Mouse (Mus musculus) neural tube, embryonic 11.5 days (tissue): ENCODE results near the gene Crebrf. TPM values are rescaled to one million over a fixed set of nuclear protein-coding genes. Genes with fewer than 3 reads are reported as not detected.

Source experiments
- ATAC-seq: fragments of 200-750 bp; cut with Nextera tagmentation; 2 replicates; pipeline ENCODE4 v1.8.0; 2017; ENCODE audit warnings: moderate number of reproducible peaks, mild to moderate bottlenecking, moderate TSS enrichment, moderate library complexity; ENCODE audit not compliant: insufficient read depth, low FRiP score, low TSS enrichment
- DNase-seq: peaks from one replicate; pipeline ENCODE4 v3.0.0-alpha.2; 2015; ENCODE audit warnings: low spot score
- H3K27ac ChIP-seq: fragments of 300-500 bp; sonication (generic); 2 replicates; pipeline ENCODE4 v1.5.1; 2014; ENCODE audit warnings: low read depth, mild to moderate bottlenecking, low read length
- H3K27me3 ChIP-seq: fragments of 300-500 bp; sonication (generic); 2 replicates; pipeline ENCODE4 v1.6.1; 2014; ENCODE audit warnings: mild to moderate bottlenecking, low read length, mixed read lengths; ENCODE audit not compliant: control insufficient read depth, insufficient read depth
- H3K36me3 ChIP-seq: fragments of 300-500 bp; sonication (generic); 2 replicates; pipeline ENCODE4 v1.6.1; 2014; ENCODE audit warnings: mild to moderate bottlenecking, low read length, moderate library complexity, mixed read lengths; ENCODE audit not compliant: control insufficient read depth, insufficient read depth
- H3K4me1 ChIP-seq: fragments of 300-500 bp; sonication (generic); 2 replicates; pipeline ENCODE4 v1.6.1; 2014; ENCODE audit warnings: low read length, mixed read lengths; ENCODE audit not compliant: control insufficient read depth, insufficient read depth
- H3K4me2 ChIP-seq: fragments of 300-500 bp; sonication (generic); 2 replicates; pipeline ENCODE4 v1.6.1; 2014; ENCODE audit warnings: low read depth, mild to moderate bottlenecking, moderate library complexity
- H3K4me3 ChIP-seq: fragments of 300-500 bp; sonication (generic); 2 replicates; pipeline ENCODE4 v1.5.1; 2014; ENCODE audit warnings: low read depth, low read length
- H3K9ac ChIP-seq: fragments of 300-500 bp; sonication (generic); 2 replicates; pipeline ENCODE4 v1.6.1; 2014; ENCODE audit warnings: mild to moderate bottlenecking, low read length
- H3K9me3 ChIP-seq: fragments of 300-500 bp; sonication (generic); 2 replicates; pipeline ENCODE4 v1.6.1; 2016; ENCODE audit warnings: low read length; ENCODE audit not compliant: control insufficient read depth
- WGBS: fragments of 180-500 bp; shearing (Covaris S2); extraction: QIAGEN DNeasy Blood & Tissue Kit; methylation state at CpG from one replicate; pipeline ENCODE4 v1.1.7; 2014; 5-methylcytosine and 5-hydroxymethylcytosine counted together
- polyA plus RNA-seq: library from polyadenylated mRNA; unstranded; fragments of >200 nt; fragmentation: Nextera tagmentation; extraction: Ambion mirVana; gene quantifications from 2 replicates; pipeline ENCODE4 v1.2.1, GENCODE M21; 2014

The Crebrf gene
- polyA plus RNA-seq, 1 experiment from 2014 or later = 3.2 TPM

DNA sequence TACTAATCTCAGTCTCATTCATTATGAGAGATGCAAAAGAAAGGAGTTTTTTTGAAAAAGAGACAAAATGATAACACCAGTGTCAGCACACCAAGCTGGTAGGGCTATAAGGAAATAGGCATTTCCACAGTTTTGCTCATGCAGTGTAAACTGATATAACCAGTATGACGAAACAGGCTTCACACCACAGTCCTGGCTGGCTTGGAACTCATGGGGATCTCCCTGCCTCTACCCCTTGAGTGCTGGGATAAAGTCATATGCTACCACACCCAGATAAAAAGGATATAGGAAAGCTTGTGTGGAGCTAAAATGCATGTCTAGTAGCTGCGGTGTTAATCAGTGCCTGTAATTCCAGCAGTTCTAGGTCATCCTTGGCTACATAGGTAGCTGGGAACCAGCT is 64.0 kb downstream of the Crebrf start:
- WGBS = 98% methylated on average over 2 of the region's 2 CpGs
- H3K4me3 ChIP-seq = no peak overlapping the region

DNA sequence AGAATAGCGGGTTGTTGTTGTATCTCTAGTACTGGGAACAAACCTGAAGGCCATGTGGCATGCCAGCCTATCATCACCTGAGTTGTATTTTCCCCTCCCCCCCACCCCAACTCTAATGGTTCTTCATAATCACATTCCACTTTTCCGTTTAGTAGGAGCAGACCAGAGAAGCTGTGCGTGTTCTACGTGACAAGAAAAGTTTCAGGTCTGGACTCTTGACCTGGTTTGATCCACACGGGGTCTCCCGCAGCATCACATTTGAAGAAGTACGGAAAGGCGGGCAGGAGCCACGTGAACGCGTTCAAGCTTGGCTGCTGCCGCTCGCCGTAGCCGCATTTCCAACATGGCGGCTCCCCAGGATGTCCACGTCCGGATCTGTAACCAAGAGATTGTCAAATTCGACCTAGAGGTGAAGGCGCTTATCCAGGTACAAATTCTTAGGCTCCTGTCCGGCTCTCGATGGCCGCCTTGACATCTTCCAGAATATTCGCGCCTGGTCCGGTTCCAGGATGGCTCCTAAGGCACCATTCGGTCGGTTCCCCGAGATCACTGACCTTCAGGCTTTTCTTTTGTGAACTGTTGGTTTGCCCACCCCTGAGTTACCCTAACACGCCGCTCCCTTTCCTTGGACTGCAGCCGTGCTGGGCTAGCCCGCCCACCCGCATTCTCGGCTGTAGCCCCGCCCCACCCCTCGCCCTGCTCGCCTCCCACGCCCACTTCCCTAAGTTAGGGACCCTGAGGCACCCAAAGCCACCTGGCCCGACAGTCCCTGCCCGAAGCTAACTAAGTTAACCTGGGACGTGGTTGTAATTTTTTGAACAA is 65.5 kb downstream of the Crebrf start, which contains the start of gene Bnip1:
Bnip1 (plus strand) TSS at position 317 of the 822 bp plus-strand sequence.
- Histone ChIP-seq H3K36me3 (0 out of 2 replicates have a peak, but pooled peaks cover 2% of the 10 kb centered on the region), H3K4me3 (peak within 1 kb of the TSS; percentile 81), H3K4me2 (peak within 1 kb of the TSS; percentile 70), H3K27ac (0 out of 2 replicates have a peak within 1 kb of the TSS, but pooled peaks have one; percentile 39), H3K27me3 (no peaks in the 10 kb centered on the region), H3K9me3 (no peaks in the 10 kb centered on the region), H3K9ac (peak within 1 kb of the TSS; percentile 83), H3K4me1 (peaks cover 10% of the 10 kb centered on the region)
- ATAC-seq (no peak), DNase-seq (peak; percentile 86)
- under 1% methylated on average over 42 of the region's 42 CpGs for WGBS

More for the DNA sequence above, 64.0 kb downstream of the Crebrf start:
- Histone ChIP-seq H3K9ac (no peak overlapping the region), H3K4me2 (no peak overlapping the region), H3K36me3 (0 out of 2 replicates have a peak, but pooled peaks cover 2% of the 10 kb centered on the region), H3K4me1 (peaks cover 10% of the 10 kb centered on the region), H3K27ac (no peak overlapping the region), H3K27me3 (no peaks in the 10 kb centered on the region), H3K9me3 (no peaks in the 10 kb centered on the region)
- DNase-seq (no peak), ATAC-seq (no peak)

GRCm38 (mm10) chr17:26781610-26782043 is 66.2 kb downstream of the Crebrf start:
- Histone ChIP-seq H3K4me3 (peak overlapping the region; percentile 81), H3K36me3 (0 out of 2 replicates have a peak, but pooled peaks cover 2% of the 10 kb centered on the region), H3K27me3 (no peaks in the 10 kb centered on the region), H3K27ac (no peak overlapping the region), H3K4me2 (peak overlapping the region; percentile 70), H3K9ac (peak overlapping the region; percentile 83), H3K9me3 (no peaks in the 10 kb centered on the region), H3K4me1 (peaks cover 5% of the 10 kb centered on the region)
- no peak for DNase-seq
- WGBS = 25% methylated on average over 5 of the region's 5 CpGs
- ATAC-seq = no peak

DNA sequence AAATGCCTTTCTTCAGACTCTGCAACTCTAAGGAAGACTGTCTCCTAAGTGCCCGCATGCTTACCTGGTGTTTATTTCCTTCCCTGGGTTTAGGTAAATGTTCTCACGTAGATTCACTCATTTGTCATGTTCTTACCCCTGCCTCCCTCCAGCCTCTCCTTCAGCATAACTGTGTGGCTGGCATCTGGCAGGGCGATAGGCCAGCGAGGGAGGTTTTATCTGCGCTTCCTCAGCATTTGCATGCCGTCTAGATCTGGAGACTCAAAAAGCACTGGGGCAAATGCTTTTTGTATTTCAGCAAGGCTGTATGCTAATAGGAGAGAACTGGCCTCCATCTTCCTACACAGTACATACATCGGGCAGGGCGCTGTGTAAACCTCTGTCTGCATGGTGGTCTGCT is 69.1 kb downstream of the Crebrf start:
- 89% methylated on average over 8 of the region's 8 CpGs for WGBS
- Histone ChIP-seq H3K4me2 (no peak overlapping the region), H3K4me1 (peaks cover 5% of the 10 kb centered on the region), H3K27me3 (no peaks in the 10 kb centered on the region), H3K9ac (no peak overlapping the region), H3K36me3 (peaks cover 2% of the 10 kb centered on the region; the same call in 1 of the 2 replicates), H3K27ac (no peak overlapping the region), H3K4me3 (no peak overlapping the region), H3K9me3 (no peaks in the 10 kb centered on the region)
- ATAC-seq = no peak
- no peak for DNase-seq

DNA sequence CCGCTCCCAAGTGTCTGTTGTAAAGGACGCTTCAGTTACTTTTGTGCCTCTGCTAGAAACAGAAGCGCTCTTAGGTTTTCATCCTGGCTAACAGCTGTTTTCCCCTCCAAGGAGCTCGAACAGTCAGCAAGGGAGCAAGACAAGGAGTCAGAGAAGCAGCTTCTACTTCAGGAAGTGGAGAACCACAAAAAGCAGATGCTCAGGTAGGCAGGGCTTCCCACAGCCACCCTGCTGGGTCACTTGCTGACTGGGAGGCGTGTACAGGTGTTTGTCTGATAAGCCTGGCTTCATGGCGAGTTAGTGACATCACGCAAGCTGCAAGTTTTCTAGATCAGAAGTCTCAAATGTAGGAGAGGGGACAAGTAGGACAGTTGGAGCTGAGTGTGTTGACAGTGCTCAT is 71.1 kb downstream of the Crebrf start:
- WGBS = 89% methylated on average over 7 of the region's 7 CpGs
- no peak for ATAC-seq

GRCm38 (mm10) chr17:26788986-26789385 is 73.5 kb downstream of the Crebrf start:
- ATAC-seq (no peak), DNase-seq (no peak)
- Histone ChIP-seq H3K4me2 (no peak overlapping the region), H3K27ac (no peak overlapping the region), H3K27me3 (no peaks in the 10 kb centered on the region), H3K9ac (no peak overlapping the region), H3K4me1 (no peaks in the 10 kb centered on the region), H3K9me3 (no peaks in the 10 kb centered on the region), H3K36me3 (peaks cover 5% of the 10 kb centered on the region), H3K4me3 (no peak overlapping the region)
- WGBS = 92% methylated on average over 8 of the region's 8 CpGs

More for the DNA sequence above, 71.1 kb downstream of the Crebrf start:
- Histone ChIP-seq H3K9me3 (no peaks in the 10 kb centered on the region), H3K36me3 (peaks cover 6% of the 10 kb centered on the region), H3K4me3 (no peak overlapping the region), H3K9ac (no peak overlapping the region), H3K4me1 (peaks cover 3% of the 10 kb centered on the region), H3K4me2 (no peak overlapping the region), H3K27me3 (no peaks in the 10 kb centered on the region), H3K27ac (no peak overlapping the region)
- DNase-seq = no peak

DNA sequence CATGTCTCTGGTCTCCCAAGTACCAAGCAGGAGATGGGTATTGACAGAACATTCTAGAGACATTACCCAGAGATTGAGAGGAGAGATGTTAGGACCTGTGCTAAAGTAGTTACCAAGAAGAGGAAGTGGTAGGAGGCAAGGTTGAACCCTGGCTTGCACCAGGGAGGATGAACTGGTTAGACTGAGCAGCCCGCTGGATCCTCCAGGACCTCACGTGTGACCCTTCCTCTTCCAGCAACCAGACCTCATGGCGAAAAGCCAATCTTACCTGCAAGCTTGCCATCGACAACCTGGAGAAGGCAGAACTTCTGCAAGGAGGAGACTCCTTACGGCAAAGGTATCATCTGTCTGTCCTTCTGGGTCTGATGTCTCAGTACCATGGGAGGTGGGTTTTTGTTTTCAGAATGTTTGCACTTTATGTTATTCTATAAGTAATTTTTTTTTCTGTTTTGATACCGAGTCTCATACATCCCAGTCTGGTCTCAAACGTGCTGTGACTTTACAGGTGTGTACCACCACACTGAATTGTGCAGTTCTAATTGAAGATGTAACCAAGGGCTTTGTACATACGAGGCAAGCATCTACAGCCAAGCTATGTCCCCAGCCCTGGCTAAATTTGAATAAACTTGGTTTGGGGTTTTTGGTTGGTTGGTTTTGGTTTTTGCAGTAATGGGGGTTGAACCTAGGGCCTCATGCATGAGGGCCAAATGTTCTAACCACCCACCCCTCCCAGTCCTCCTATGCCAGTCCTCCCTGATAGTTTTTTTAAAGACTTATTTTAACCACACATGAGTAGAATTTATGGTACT is 74.2 kb downstream of the Crebrf start:
- WGBS = 92% methylated on average over 8 of the region's 8 CpGs
- H3K4me1 ChIP-seq = no peaks in the 10 kb centered on the region
- H3K36me3 ChIP-seq = peaks cover 5% of the 10 kb centered on the region
- H3K27me3 ChIP-seq = no peaks in the 10 kb centered on the region
- no peaks in the 10 kb centered on the region for H3K9me3 ChIP-seq
- ATAC-seq = no peak
- DNase-seq = no peak
- H3K9ac ChIP-seq = no peak overlapping the region
- no peak overlapping the region for H3K4me2 ChIP-seq
- no peak overlapping the region for H3K4me3 ChIP-seq
- H3K27ac ChIP-seq = no peak overlapping the region

GRCm38 (mm10) chr17:26790269-26791214 is 75.1 kb downstream of the Crebrf start:
- Histone ChIP-seq H3K4me3 (no peak overlapping the region), H3K4me1 (no peaks in the 10 kb centered on the region), H3K27me3 (no peaks in the 10 kb centered on the region), H3K9me3 (no peaks in the 10 kb centered on the region), H3K36me3 (peaks cover 5% of the 10 kb centered on the region), H3K9ac (no peak overlapping the region), H3K4me2 (no peak overlapping the region), H3K27ac (no peak overlapping the region)
- ATAC-seq (no peak), DNase-seq (no peak)
- 91% methylated on average over 11 of the region's 11 CpGs for WGBS
